Mouse (Mus musculus): ENCODE results near the gene Ankrd34b. TPM values are rescaled to one million over a fixed set of nuclear protein-coding genes. Genes with fewer than 3 reads are reported as not detected.
A peak's percentile ranks its signal among the peaks of the same experiment; 100 is the strongest.

Ankrd34b gene
- polyA plus RNA-seq, 1 experiment from 2014 or later = 0.70 TPM

GRCm38 (mm10) chr13:92438656-92439055, 13.0 kb downstream of the Ankrd34b start:
- H3K36me3 ChIP-seq = no peaks in the 10 kb centered on the region
- H3K4me2 ChIP-seq = no peak overlapping the region
- H3K9ac ChIP-seq = no peak overlapping the region
- no peaks in the 10 kb centered on the region for H3K4me1 ChIP-seq
- no peak overlapping the region for H3K27ac ChIP-seq
- no peaks in the 10 kb centered on the region for H3K9me3 ChIP-seq
- H3K4me3 ChIP-seq = no peak overlapping the region
- WGBS = 84% methylated on average over 10 of the region's 10 CpGs
- H3K27me3 ChIP-seq = no peaks in the 10 kb centered on the region
- ATAC-seq (ENCODE audit: borderline replicate concordance, extremely low read depth, low FRiP score, low TSS enrichment) = no peak

GRCm38 (mm10) chr13:92440286-92440685, 14.6 kb downstream of the Ankrd34b start:
- no peak overlapping the region for H3K4me2 ChIP-seq
- H3K27ac ChIP-seq = no peak overlapping the region
- H3K27me3 ChIP-seq = no peaks in the 10 kb centered on the region
- no peaks in the 10 kb centered on the region for H3K9me3 ChIP-seq
- no peak overlapping the region for H3K4me3 ChIP-seq
- no peaks in the 10 kb centered on the region for H3K4me1 ChIP-seq
- no peaks in the 10 kb centered on the region for H3K36me3 ChIP-seq
- no peak for ATAC-seq (ENCODE audit: borderline replicate concordance, extremely low read depth, low FRiP score, low TSS enrichment)
- WGBS = 74% methylated on average over 13 of the region's 13 CpGs
- H3K9ac ChIP-seq = no peak overlapping the region

- Histone ChIP-seq H3K9ac (no peak overlapping the region), H3K27me3 (no peaks in the 10 kb centered on the region)
These were observed 21.2 kb downstream of the Ankrd34b start for GRCm38 (mm10) chr13:92446872-92447271.

GRCm38 (mm10) chr13:92464698-92465097, 39.0 kb downstream of the Ankrd34b start:
- no peak overlapping the region for H3K27ac ChIP-seq
- no peaks in the 10 kb centered on the region for H3K4me1 ChIP-seq
- 62% methylated on average over 3 of the region's 3 CpGs for WGBS
- H3K9ac ChIP-seq = no peak overlapping the region
- ATAC-seq (ENCODE audit: borderline replicate concordance, extremely low read depth, low FRiP score, low TSS enrichment) = no peak
- no peaks in the 10 kb centered on the region for H3K27me3 ChIP-seq
- H3K36me3 ChIP-seq = no peaks in the 10 kb centered on the region; the same call in 1 of the 2 replicates
- no peak overlapping the region for H3K4me3 ChIP-seq
- H3K9me3 ChIP-seq = no peaks in the 10 kb centered on the region
- no peak overlapping the region for H3K4me2 ChIP-seq

More at GRCm38 (mm10) chr13:92446872-92447271, 21.2 kb downstream of the Ankrd34b start:
- no peak overlapping the region for H3K27ac ChIP-seq
- ATAC-seq (ENCODE audit: borderline replicate concordance, extremely low read depth, low FRiP score, low TSS enrichment) = no peak
- 91% methylated on average over 7 of the region's 7 CpGs for WGBS
- no peaks in the 10 kb centered on the region for H3K9me3 ChIP-seq
- no peak overlapping the region for H3K4me2 ChIP-seq
- no peaks in the 10 kb centered on the region for H3K36me3 ChIP-seq
- no peak overlapping the region for H3K4me3 ChIP-seq
- no peaks in the 10 kb centered on the region for H3K4me1 ChIP-seq

- no peak for ATAC-seq (ENCODE audit: borderline replicate concordance, extremely low read depth, low FRiP score, low TSS enrichment)
- H3K27ac ChIP-seq = no peak overlapping the region
- WGBS = 75% methylated on average over 9 of the region's 9 CpGs
- H3K27me3 ChIP-seq = no peaks in the 10 kb centered on the region
- no peak overlapping the region for H3K4me2 ChIP-seq
- H3K9ac ChIP-seq = no peak overlapping the region
- no peaks in the 10 kb centered on the region for H3K9me3 ChIP-seq
- no peaks in the 10 kb centered on the region for H3K4me1 ChIP-seq
- H3K4me3 ChIP-seq = no peak overlapping the region
- H3K36me3 ChIP-seq = no peaks in the 10 kb centered on the region; the same call in 1 of the 2 replicates
These were observed 42.2 kb downstream of the Ankrd34b start for GRCm38 (mm10) chr13:92467891-92468290.

- no peak for ATAC-seq (ENCODE audit: borderline replicate concordance, extremely low read depth, low FRiP score, low TSS enrichment)
- no peaks in the 10 kb centered on the region for H3K4me1 ChIP-seq
- H3K27ac ChIP-seq = no peak overlapping the region
- no peaks in the 10 kb centered on the region for H3K9me3 ChIP-seq
- WGBS = 56% methylated on average over 2 of the region's 2 CpGs
- no peak overlapping the region for H3K4me3 ChIP-seq
- H3K4me2 ChIP-seq = no peak overlapping the region
- no peak overlapping the region for H3K9ac ChIP-seq
- H3K36me3 ChIP-seq = no peaks in the 10 kb centered on the region; the same call in 1 of the 2 replicates
- H3K27me3 ChIP-seq = no peaks in the 10 kb centered on the region
These were observed 43.7 kb downstream of the Ankrd34b start for GRCm38 (mm10) chr13:92469381-92469780.

GRCm38 (mm10) chr13:92470151-92470550, 44.5 kb downstream of the Ankrd34b start:
- Histone ChIP-seq H3K27ac (no peak overlapping the region), H3K9ac (no peak overlapping the region), H3K9me3 (no peaks in the 10 kb centered on the region), H3K27me3 (no peaks in the 10 kb centered on the region), H3K4me3 (no peak overlapping the region), H3K4me2 (no peak overlapping the region), H3K4me1 (no peaks in the 10 kb centered on the region), H3K36me3 (no peaks in the 10 kb centered on the region; the same call in 1 of the 2 replicates)
- 47% methylated on average over 2 of the region's 2 CpGs for WGBS
- ATAC-seq (ENCODE audit: borderline replicate concordance, extremely low read depth, low FRiP score, low TSS enrichment) = no peak

GRCm38 (mm10) chr13:92483348-92483747, 57.7 kb downstream of the Ankrd34b start:
- Histone ChIP-seq H3K27me3 (no peaks in the 10 kb centered on the region), H3K4me2 (peak overlapping the region; percentile 78), H3K9ac (peak overlapping the region; percentile 29; the same call in 1 of the 2 replicates), H3K4me1 (peaks cover 5% of the 10 kb centered on the region; the same call in 1 of the 2 replicates), H3K9me3 (no peaks in the 10 kb centered on the region), H3K36me3 (peaks cover 5% of the 10 kb centered on the region), H3K27ac (no peak overlapping the region), H3K4me3 (peak overlapping the region; percentile 53)
- ATAC-seq (ENCODE audit: borderline replicate concordance, extremely low read depth, low FRiP score, low TSS enrichment) = peak; percentile 63; the same call in 1 of the 2 replicates
- 12% methylated on average over 3 of the region's 3 CpGs for WGBS

- WGBS = 4% methylated on average over 19 of the region's 19 CpGs
- peak within 1 kb of the TSS; percentile 53 for H3K4me3 ChIP-seq
- H3K36me3 ChIP-seq = peaks cover 5% of the 10 kb centered on the region
- H3K9me3 ChIP-seq = no peaks in the 10 kb centered on the region
- H3K4me1 ChIP-seq = peaks cover 5% of the 10 kb centered on the region; the same call in 1 of the 2 replicates
- H3K9ac ChIP-seq = peak within 1 kb of the TSS; percentile 29; the same call in 1 of the 2 replicates
- peak within 1 kb of the TSS; percentile 78 for H3K4me2 ChIP-seq
- ATAC-seq (ENCODE audit: borderline replicate concordance, extremely low read depth, low FRiP score, low TSS enrichment) = peak; percentile 99
- H3K27ac ChIP-seq = peak within 1 kb of the TSS; percentile 11; the same call in 1 of the 2 replicates
- no peaks in the 10 kb centered on the region for H3K27me3 ChIP-seq
These were observed 58.3 kb downstream of the Ankrd34b start, which contains the start of gene Fam151b for GRCm38 (mm10) chr13:92483852-92484463. Gene Fam151b (minus strand): TSS chr13:92484015.

- H3K4me1 ChIP-seq = no peaks in the 10 kb centered on the region
- H3K27ac ChIP-seq = no peak overlapping the region
- H3K9me3 ChIP-seq = no peaks in the 10 kb centered on the region
- no peaks in the 10 kb centered on the region for H3K27me3 ChIP-seq
- no peak overlapping the region for H3K4me2 ChIP-seq
- 67% methylated on average over 4 of the region's 4 CpGs for WGBS
- no peak overlapping the region for H3K9ac ChIP-seq
- no peak overlapping the region for H3K4me3 ChIP-seq
- H3K36me3 ChIP-seq = peaks cover 33% of the 10 kb centered on the region
- ATAC-seq (ENCODE audit: borderline replicate concordance, extremely low read depth, low FRiP score, low TSS enrichment) = no peak
These were observed 65.1 kb downstream of the Ankrd34b start for GRCm38 (mm10) chr13:92490817-92491216.
